Mouse (Mus musculus): ENCODE measurements around the gene Ssr1.

The Ssr1 gene

GRCm38 (mm10) chr13:37981063-37981462 lies 13.0 kb downstream of the Ssr1 start:
- in situ Hi-C loops (cut with MboI; ENCODE audit: low sequenced_read_pairs), result no loop called here

GRCm38 (mm10) chr13:37980346-37980745 lies 13.7 kb downstream of the Ssr1 start:
- in situ Hi-C loops (cut with MboI; ENCODE audit: low sequenced_read_pairs), result no loop called here

- in situ Hi-C loops (cut with MboI; ENCODE audit: low sequenced_read_pairs), result no loop called here
Measured at GRCm38 (mm10) chr13:37979506-37979905, 14.5 kb downstream of the Ssr1 start.

GRCm38 (mm10) chr13:37974731-37975130 lies 19.3 kb downstream of the Ssr1 start:
- in situ Hi-C loops (cut with MboI; ENCODE audit: low sequenced_read_pairs), result no loop called here

GRCm38 (mm10) chr13:37974036-37974435 lies 20.0 kb downstream of the Ssr1 start:
- in situ Hi-C loops (cut with MboI; ENCODE audit: low sequenced_read_pairs), result no loop called here

- in situ Hi-C loops (cut with MboI; ENCODE audit: low sequenced_read_pairs), result no loop called here
Measured at GRCm38 (mm10) chr13:37970887-37971530, 23.0 kb downstream of the Ssr1 start.

- in situ Hi-C loops (cut with MboI; ENCODE audit: low sequenced_read_pairs), result no loop called here
Measured at GRCm38 (mm10) chr13:37969988-37970387, 24.0 kb downstream of the Ssr1 start.

GRCm38 (mm10) chr13:37969337-37969736 lies 24.7 kb downstream of the Ssr1 start:
- in situ Hi-C loops (cut with MboI; ENCODE audit: low sequenced_read_pairs), result no loop called here

GRCm38 (mm10) chr13:37967565-37967964 lies 26.5 kb downstream of the Ssr1 start:
- in situ Hi-C loops (cut with MboI; ENCODE audit: low sequenced_read_pairs), result no loop called here

GRCm38 (mm10) chr13:37967052-37967437 lies 27.0 kb downstream of the Ssr1 start:
- in situ Hi-C loops (cut with MboI; ENCODE audit: low sequenced_read_pairs), result no loop called here

GRCm38 (mm10) chr13:37966256-37967051 lies 27.6 kb downstream of the Ssr1 start:
- in situ Hi-C loops (cut with MboI; ENCODE audit: low sequenced_read_pairs), result no loop called here

- in situ Hi-C loops (cut with MboI; ENCODE audit: low sequenced_read_pairs), result no loop called here
Measured at GRCm38 (mm10) chr13:37965126-37965914, 28.7 kb downstream of the Ssr1 start.

GRCm38 (mm10) chr13:37964128-37965087 lies 29.6 kb downstream of the Ssr1 start:
- in situ Hi-C loops (cut with MboI; ENCODE audit: low sequenced_read_pairs), result no loop called here

GRCm38 (mm10) chr13:37963354-37964007 lies 30.5 kb downstream of the Ssr1 start:
- in situ Hi-C loops (cut with MboI; ENCODE audit: low sequenced_read_pairs), result no loop called here

GRCm38 (mm10) chr13:37962541-37962940 lies 31.5 kb downstream of the Ssr1 start:
- in situ Hi-C loops (cut with MboI; ENCODE audit: low sequenced_read_pairs), result no loop called here

GRCm38 (mm10) chr13:37959936-37960335 lies 34.1 kb downstream of the Ssr1 start:
- in situ Hi-C loops (cut with MboI; ENCODE audit: low sequenced_read_pairs), result no loop called here

GRCm38 (mm10) chr13:37959239-37959907 lies 34.6 kb downstream of the Ssr1 start:
- in situ Hi-C loops (cut with MboI; ENCODE audit: low sequenced_read_pairs), result no loop called here

GRCm38 (mm10) chr13:37958498-37959238 lies 35.3 kb downstream of the Ssr1 start:
- in situ Hi-C loops (cut with MboI; ENCODE audit: low sequenced_read_pairs), result no loop called here

GRCm38 (mm10) chr13:37954318-37954717 lies 39.7 kb downstream of the Ssr1 start:
- in situ Hi-C loops (cut with MboI; ENCODE audit: low sequenced_read_pairs), result no loop called here
